ENCODE assay signal across 22 mouse cellular contexts in the genomic region with DNA sequence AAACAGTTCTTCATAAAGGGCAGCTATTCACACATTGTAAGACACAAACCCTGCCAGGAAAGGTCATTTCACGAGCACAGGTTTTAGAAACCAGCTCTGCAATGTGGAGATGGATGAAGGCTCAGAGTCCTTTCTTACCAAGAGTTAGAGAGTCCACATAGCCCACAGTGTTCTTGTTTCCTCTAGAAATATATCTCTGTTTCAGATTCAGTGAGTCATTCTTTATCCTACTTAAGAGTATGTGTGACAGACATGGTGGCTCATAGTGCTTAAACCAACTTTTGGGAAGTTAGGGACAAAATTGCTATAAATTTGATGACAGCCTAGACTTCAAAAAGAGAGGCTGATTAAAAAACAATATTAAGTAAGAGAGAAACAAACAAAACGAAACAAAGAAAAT.
"Had no signal": no experiment of that assay in that cellular context is flagged by ENCODE, and none has a peak within 500 bp of the region (broad histone marks: within the 10 kb centered on the region; RNA-seq: fewer than 3 reads in every experiment).

No protein-coding gene starts in this region.

- ATAC-seq: hindbrain, embryonic 16.5 days; hindbrain, postnatal 0 days; inflammation-experienced regulatory T-cells, adult 6 months; intestine, embryonic 15.5 days; intestine, embryonic 16.5 days; intestine, postnatal 0 days had no signal

- DNase-seq: heart, postnatal 10 days; heart, postnatal 14 days; heart, postnatal 36 days; heart, postnatal 4 days; kidney, adult 11 months; kidney, adult 18-20 months; kidney, adult 2 months; kidney, adult 8-10 months; kidney, adult 9 months; kidney, postnatal 10 days; kidney, postnatal 14 days; kidney, postnatal 25 days; kidney, postnatal 36 days; kidney, postnatal 4 days; layer of hippocampus, adult 9-11 months; layer of hippocampus, postnatal 36 days had no signal
